Mouse (Mus musculus): ENCODE data around the gene Hoxb6.

- no peak for TF ChIP-seq POLR2A (IDR thresholded peaks at IDR 0.05; ENCODE audit: low read depth, low read length)
- TF ChIP-seq CTCF (conservative IDR thresholded peaks at IDR 0.05; ENCODE audit: insufficient read depth, insufficient read length, low read depth, low read length) = no peak
Measured at GRCm38 (mm10) chr11:96295092-96295835, 3.0 kb downstream of the Hoxb6 start.

All from kidney, adult 2 months (tissue).